Mouse (Mus musculus) heart, postnatal 0 days (tissue): ENCODE data around the gene Gdpd2.
A peak's percentile ranks its signal among the peaks of the same experiment; 100 is the strongest.

Source experiments
- CTCF ChIP-seq: IDR thresholded peaks from 2 replicates; pipeline ENCODE4 v1.5.1; 2016; ENCODE audit warnings: antibody characterized with exemption, control low read depth, low read depth
- EP300 ChIP-seq: IDR thresholded peaks from 2 replicates; pipeline ENCODE4 v1.6.1; 2016; ENCODE audit warnings: antibody characterized with exemption, low read depth

DNA sequence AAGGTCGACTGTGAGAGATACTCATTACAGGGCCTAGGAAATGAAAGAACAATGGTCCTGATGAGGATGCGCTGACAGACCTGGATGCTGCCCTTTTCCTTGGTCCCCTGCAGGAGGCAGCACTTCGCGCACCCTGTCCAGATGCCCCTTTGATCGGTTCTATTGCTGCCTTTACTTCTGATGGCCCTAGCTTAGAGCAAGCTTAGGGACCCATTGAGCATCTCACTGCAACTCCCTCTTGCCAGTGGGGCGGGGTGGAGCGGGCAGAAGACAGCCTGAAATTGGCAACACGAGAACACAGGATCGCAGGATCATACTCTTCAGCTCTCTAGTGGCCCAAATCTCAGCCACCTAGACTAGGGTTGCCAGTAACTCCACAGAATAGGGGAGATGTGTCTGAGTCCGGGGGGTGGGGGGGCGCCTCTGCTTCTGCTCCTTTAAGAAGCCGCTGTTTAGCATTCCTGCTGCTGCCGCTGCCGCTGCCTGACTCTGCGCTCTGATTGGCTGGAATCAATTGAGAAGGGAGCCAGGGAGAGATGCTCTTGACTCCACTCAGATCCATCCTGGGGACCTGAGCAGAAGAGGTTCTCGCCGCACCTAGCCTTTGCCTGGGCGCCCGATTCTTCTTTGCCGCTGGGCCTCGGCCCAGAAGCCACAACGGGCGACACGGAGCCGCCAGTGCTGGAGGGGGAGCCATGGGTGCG, 37.7 kb downstream of the Gdpd2 start, which contains the start of gene Dlg3:
- 0 out of 2 replicates have a peak, but pooled peaks have one; percentile 7 for TF ChIP-seq CTCF
- no peak for TF ChIP-seq EP300
